Mouse (Mus musculus) right cerebral cortex, postnatal 4 days (tissue): ENCODE data around the gene Pga5.
A peak's percentile ranks its signal among the peaks of the same experiment; 100 is the strongest.

Source experiments
- DNase-seq: peaks from one replicate; pipeline ENCODE4 v3.0.0-alpha.2; 2022

Pga5 gene

DNA sequence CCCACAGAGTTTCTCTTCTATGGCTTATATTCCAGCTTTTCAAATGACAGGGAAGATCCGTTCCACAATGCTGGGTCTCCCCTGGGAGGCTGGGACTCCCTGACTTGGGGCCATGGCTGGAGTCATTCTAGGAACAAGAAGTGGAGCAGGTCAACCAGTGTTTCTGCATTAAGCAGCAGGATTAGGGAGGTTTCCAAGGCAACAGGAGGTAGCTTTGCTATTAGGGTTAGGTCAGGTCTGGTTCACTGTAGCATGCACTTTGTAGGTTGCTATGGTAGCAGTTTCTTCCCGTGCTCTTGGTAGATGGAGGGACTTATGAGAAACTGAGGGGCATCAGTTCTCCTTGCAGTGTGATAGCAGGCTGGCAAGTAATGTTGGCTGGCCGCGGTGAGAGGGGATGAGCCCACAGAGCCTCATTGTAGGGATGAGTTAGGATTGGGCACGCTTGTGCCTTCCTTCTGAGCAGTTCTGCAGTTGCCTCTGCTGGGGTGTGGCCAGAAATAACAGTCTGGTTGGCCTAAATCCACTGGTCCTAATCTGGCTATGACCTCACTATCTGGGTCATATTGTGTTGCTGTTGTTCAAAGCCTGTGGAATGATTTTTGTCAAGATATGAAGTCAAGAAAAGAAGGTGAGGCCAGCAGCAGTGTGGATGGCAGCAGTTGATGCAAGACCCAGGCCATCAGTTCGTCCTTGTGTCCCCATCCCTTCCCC, 23.3 kb upstream of the Pga5 start:
- no peak for DNase-seq

DNA sequence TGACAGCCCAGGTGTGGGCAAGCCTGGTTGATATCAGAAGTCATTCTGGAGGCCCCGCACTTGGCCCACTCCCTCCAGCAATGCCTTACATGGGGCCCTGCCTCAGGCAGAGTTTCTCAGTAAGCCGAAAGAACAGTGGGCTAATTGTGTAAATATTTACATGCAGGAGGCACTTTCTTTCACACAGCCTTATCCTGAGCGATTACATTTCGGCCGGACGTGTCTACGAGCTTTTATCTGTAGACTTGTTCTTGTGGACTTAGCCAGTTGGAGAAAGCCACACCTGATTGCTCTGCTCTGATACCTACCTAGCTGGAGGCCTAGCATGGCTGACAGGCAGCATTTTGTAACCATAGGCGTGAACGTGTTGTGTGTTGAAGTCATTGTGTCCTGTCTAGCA, 22.0 kb upstream of the Pga5 start:
- no peak for DNase-seq

DNA sequence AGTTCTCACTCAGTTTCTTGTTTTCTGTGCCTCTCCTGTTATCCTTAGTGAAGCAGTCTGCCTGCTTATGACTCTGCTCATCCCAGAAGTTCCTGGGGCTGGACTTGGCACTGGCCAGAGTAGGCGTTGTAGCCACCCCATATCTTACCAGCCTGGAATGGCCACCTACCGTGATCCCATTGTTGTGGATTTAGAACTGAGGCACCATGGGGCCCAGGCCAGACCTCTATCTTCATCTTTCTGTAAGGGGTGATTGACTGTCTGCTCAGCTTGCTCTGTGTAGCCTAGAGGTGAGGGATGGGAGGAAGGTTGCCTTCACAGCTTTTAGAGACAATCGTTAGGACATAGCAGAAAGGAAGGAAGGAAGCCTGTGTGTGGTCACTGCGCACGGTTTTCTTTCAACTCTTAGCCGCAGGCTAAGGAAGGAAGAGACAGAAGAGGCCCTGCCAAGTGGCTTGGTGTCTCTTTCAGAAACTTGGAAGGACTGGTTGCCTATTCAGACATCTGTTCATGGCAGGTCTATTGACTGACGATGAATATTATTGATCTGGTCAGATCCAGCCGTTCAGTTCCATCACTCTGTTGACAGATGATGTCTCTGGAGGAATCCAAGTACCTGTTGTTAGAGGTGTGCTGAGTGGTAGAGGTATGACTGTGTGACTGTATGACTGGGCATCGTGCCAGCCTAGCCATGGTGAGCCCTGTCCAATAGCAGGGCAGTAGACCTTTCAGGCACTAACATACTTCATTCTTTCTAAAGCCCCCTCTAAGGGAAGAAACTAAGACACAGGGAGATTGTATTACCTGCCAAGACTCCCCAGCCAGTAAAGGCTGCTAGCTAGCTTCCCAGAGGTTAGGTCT, 20.5 kb upstream of the Pga5 start:
- DNase-seq: no peak

DNA sequence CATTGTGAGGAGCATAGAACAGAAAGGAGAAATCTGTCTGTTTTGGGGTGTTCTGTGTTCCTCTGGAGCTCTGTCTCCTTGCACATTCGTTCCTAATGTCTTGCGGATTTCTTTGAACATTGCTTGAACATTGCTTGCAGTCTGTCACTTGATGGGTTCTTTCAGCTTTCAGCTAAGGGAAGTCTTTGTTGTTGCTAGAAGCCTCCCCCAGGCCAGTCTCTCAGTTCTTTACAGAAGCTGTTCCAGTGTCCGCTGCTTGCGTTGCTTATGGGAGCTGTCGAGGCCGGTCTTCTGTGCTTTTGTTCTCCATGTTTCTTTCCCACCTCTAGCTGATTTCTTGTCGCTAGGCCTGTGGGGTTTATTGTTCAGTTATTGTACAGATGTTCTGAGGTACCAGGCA, 17.9 kb upstream of the Pga5 start:
- no peak for DNase-seq

DNA sequence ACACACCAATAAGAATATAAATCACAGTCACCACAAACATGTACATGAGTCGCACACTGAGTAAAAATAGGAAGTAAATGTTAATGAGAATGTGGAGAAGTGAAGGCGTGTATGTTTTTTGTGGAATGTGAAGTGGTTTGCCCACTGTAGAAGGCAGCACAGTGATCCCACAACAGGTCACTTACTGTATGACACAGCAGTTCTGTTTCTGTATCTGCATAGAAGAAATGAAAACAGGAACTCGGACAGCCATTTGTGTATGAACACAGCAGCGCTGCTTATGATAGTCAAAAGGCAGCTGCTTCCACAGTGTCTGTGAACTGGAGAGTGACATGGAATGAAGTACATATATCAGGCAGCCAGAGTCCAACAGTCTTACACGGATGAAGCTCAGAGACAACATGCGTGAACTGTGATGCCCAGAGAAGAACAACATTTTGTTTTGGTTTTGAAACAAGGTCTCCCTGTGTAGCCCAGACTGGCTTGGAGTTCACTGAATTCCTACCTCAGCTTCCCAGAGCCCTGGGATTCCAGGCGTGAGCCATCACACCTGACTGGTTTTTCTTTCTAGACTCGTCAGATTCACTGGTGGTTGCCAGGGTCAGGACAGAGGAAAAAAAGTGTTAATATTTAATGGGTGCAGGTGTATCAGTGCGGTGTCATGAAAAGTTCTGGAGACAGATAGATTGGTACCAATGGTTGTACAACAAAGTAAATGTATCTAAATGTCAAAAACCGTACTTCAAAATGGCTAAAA, 16.2 kb upstream of the Pga5 start:
- DNase-seq: no peak

DNA sequence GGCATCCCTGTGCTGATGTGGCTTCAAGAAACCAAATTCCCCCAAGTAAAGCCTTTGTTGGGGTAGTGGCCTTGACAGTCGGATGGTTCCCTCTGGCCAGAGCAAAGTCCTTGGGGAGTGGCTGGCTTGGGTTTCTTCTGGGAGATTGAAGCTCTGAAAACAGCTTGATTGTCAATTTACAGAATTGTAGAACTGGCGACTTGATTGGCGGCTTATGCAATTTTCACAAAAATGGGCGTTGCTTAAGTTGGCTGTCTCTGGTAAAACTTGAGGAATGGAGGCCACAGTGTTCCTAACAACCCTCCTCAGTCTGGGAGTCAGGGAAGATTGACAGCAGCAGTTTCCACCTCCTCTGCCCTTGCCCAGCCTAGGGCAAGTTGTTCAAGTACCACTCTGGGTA, 14.5 kb upstream of the Pga5 start:
- no peak for DNase-seq

DNA sequence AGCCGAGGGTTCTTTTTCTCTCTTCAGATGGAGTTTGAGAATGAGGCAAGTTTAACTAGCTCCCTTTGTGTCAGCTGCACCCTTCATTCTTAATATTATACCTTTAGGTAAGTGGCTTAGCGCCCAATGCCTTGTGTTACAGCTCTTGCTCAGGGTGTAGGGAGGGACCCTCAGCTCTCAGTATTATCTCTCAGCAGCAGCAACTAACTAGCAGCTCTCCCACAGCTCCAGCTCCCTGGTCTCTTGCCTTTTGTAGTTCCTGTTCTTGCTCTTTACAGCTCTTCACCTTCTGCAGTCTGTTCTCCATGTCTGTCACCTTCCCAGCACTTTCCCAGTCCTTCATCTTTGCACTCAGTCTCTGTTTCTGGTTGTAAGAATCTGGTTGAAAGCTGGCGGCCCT, 13.8 kb upstream of the Pga5 start:
- no peak for DNase-seq

DNA sequence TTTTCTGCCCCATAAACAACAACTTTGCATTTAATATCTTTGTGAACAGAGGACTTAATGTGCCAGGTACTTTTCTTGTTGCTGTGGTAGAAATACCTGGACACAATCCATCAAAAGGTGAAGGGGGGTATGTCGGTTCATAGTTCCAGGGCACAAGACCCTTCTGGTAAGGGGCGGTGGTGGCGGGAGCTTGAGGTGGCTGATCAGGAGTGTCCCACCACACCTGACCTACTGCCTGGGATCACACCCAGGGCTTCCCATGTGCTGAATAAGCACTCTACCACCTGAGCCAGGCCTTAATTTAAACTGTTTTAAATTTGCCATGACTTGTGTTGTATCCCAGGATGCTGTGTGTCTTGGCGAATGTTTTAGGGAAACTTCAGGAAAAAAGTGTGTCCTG, 13.2 kb upstream of the Pga5 start:
- no peak for DNase-seq

DNA sequence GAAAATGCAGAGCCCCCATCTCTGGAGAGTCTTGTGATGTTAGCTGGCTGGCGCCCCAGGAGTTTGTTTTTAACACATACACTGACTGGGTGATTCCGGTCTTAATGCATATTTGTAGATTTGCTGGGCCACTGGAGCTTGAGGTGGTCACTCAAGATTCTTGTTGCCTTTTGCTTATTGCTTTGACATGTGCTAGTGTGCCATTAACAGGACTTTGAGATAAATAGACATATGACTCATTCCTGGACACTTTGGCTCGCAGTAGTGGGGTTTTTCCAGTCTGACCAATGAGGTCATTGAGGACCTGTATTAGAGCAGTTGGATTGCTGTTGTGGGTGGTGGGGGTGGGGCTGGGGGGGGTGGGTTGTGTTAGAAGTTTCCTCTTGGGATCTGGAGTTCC, 12.5 kb upstream of the Pga5 start:
- DNase-seq: no peak

DNA sequence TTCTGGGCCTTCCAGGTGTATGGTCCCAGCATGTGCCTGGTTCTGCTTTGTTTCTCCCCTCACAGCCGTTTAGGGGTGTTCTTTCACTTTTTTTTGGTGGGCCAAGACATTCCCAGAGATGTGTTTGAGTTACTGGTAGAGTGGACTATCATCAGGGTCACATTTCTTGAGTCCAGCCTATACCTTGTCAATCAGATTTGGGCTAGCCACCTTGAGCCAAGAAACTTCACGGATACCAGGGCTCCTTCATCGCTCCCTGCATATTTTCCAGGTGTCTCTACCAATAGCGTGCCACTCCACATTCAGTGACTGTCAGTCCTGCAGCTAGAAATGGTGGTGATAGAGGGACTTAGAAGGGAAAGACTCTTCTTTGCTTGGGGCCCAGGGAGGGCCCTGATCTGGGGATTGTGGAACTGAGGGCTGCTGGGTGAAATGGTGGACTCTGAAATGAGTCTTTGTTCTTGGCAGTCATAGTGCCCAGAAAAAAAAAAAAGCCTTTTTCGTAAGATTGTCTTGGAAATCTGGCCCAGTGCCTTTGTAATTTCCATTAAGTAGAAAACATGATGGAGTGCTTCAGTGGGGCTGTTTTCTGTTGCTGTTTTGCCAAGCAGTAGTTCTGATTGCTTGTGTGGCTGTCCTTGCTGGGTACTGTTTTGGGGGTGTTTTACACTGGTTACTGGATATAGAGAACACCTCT, 11.7 kb upstream of the Pga5 start:
- DNase-seq: no peak

DNA sequence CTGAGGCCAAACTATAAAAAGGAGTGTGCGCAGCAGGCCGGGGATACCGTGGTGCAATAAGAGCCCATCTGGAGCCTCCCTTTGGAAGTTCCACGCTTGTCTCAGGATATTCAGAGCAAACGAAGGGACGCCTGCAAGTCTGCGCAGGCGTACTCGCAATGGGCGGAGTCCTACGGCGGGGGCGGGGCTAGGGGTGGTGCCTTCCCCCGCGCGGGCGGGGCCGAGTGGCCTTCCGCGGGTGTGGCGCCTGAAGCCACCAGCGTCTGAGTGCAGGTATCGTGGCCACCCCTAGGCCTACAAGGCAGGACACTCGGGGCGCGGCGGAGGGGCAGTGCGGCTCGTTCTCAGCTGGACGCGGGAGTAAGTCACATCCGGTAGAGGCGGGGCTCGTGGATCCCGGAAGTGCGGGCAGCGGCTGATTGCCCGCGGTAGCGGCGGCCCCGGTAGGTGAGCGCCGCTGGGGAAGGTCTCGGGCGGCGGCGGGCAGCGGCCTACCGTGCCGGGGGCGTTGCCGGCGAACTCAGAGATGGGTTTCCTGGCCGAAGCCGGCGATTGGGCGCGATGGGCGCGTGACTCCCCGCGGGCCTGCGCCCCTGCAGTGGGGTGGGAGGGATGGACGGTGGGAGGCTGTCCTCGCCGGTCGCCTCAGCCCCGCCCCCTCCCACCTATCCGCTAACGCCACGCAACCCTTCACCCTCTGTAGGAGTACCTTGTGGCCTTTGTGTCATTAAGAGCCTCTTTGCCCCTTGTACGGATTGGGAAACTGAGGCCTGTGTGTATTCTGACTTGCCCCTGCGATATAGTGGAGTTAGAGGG, 10.9 kb upstream of the Pga5 start, which contains the start of gene Vps37c:
Gene Vps37c (plus strand): TSS at position 199 of the 816 bp plus-strand sequence.
- DNase-seq: peak; percentile 97

DNA sequence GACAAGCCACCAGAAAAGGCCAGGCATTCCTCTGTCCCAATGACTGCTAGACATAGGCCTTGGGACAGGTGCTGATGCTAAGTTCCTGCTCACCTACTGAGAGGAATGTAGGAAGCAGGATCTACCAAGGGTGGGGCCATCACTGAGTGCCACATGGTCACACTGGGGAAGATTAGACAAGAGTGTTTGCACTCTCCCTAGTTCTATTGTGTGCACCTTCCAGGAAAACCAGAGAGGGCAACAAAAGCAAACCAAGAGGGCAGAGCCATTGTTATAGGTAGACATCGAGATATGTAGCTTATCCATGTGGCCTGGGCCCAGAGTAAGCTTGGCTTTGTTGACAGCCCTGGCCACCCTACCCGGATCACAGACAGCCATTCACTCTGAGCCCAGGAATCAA, 7.9 kb upstream of the Pga5 start:
- no peak for DNase-seq

DNA sequence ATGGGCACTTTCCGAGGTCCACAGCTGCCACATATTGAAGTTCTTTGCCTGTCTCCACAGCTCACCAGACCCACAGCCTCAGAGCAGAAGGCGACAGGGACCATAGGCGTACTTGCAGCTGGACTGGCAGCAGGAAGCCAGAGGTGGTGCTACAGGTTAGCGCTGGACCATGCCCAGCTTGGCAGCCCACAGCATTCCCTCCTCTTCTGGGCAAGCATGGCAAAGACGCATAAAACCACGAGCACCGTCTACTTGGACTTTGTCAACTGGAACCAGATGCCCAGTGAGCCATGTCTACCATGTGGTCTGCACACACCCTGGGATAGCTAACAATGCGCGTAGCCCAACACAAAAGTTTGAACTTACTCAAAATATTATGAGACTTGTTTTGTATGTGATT, 7.2 kb upstream of the Pga5 start:
- DNase-seq: no peak

DNA sequence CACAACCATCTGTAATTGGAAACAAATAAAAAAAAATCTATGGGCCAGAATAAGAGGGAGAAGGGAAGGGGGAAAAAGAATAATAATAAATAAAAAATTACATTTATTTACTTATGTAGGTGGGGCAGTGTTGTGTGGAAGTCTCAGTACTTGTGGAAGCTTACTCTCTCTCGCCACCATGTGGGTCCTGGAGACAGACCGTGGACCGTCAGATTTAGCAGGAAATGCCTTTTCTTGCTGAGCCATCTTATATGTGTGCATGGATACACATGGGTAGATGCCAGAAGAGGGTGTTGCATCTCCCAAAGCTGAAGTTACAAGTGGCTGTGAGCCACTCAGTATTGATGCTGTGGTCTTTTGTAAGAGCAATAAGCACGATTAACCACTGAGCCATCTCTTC, 3.7 kb upstream of the Pga5 start:
- DNase-seq: no peak

DNA sequence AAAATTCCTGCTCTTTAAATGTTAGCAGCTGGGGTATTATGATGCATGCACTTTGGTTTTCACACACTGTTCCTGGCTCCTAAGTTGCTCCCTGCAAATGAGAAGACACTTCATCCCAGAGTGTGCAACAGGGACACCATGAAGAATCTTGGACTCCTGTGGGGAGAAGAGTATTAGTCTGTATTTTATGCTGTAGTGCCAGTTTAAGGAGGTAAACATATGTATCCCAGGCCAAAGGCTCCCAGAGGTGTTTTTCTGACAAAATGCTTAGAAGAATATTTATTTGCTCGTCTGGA, 849 bp upstream of the Pga5 start:
- no peak for DNase-seq

DNA sequence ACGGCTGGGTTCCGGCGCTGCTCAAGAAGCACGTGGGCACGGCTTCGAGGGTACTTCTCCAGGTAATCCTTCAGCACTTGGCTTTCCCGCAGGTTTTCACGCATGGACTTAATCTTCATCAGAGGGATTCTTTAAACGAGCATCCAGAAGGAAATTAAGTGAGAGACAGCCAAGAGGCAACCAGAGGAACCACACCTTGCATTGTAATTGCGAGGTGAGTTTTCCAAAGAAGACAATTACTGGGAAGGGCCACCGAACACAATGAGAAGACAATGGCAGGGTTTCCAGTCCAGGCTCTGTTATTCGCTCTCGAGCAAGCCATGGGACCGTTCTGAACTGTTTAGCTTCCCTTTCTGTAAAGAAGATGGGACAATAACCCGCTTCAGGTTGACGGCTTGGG, 1.2 kb downstream of the Pga5 start:
- no peak for DNase-seq

DNA sequence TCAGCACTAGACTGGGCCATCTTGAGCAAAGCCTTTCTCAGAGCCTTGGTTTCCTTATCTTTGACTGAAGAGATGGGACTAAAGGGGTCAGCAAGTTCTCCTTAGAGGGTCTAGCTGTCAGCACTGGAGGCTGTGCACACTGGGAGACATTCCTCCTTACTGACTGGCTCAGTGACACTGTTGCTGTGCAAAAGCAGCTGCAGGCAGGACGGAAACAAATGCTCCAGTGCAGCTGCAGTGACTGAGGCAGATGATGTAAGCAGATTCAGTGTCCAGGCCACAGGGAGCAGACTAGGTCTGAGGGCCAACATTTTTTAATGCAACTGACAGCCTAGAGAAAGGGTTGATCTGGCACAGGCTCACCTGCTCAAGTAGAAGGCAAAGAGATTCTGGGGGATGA, 4.6 kb downstream of the Pga5 start:
- DNase-seq: no peak

DNA sequence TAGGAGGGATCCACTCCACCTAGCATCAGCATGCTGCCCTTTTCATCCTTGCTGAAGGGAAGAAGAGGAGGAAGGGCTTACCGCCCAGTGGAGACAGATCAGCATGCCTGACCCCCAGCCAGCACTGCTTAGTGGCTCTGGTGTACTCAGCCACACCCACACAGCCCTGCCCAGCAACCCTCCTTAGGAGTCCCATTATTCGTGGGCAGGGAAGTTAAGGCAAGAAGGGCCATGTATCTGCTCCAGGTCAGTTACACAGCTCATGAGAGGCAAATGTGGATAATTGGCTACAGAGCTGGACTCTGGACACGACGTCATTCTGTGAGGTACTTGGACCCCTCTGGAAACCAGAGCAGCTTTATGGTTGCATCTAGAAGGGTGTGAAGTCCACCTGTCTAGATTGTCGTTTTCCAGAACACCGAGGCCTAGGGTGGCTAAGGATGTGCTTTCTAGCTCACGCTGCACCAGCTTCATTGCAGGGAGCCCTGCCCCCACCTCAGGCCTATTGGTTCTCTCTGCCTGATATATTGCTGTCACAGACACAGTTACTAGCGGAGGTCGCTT, 5.9 kb downstream of the Pga5 start:
- DNase-seq: no peak

DNA sequence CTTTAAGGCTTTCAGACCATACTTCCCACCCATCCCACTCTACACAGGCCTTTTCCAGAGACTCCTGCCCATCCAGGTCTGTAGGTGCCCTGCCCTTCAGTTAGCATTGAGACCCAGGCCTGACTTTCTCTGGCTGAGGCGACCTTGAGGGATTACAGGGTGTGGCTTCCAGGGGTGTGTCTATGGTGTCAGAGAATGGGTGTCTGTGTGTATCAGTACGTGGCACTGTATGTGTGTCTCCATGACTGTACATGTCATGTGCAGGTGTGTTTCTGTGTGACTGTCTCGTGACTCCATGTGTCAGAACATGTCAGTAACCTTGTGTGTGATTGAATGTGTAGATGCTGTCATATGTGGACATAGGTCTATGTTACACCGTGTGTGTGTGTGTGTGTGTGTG, 6.6 kb downstream of the Pga5 start:
- no peak for DNase-seq

DNA sequence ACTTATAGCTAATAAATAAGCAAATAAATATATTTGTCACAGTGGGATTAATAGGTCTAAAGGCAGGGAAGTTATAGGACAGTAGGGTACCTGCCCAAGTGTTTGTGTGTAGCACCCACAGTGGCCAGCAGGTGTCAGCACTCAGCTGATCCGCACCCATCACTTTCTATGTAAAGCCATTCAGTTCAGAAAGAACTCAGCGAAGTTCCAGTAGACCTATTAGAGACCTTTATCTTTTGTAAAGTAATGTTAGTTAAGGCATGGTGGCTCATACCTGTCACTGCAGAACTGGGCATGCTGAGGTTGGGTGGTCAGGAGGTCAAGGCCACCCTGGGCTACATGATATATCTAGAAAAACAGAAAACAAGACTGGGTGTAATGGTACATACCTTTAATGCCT, 12.4 kb downstream of the Pga5 start:
- peak; percentile 83 for DNase-seq

DNA sequence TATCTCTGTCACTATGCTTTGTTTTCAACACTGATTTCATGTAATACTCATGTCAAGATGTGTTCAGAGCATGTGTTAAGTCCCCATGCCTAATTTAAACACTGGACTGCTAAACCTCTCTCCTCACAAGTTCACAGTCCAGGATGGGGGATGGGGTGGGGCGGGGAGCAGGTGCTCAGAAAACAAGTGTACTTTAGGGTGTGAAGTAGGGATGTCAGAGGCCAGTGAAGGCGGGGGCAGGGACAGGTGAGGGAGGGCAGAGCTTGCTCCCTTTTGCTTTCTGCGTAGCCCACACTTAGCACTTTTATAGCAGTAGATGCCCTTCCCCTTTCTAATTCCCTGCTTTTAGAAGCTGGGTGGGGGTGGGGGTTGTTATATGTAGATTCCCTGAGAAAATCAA, 12.8 kb downstream of the Pga5 start:
- no peak for DNase-seq

DNA sequence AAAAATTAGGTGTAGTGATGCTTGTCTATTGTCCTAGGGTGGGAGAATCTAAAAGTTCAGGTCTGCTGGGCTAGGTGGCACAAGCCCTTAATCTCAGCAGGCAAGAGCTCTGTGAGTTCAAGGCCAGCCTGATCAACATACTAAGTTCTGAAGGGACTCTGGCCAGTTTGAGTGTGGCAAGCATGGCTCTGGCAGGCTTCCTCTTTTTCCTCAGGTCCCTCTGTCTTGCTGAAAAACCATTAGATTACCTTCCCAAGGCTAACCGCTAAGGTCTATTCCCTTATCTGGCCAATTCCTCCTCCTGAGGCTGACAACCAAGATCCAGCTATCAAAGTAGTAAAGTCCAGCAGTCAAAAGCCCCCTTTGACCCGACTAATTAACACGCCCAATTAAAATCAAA, 15.2 kb downstream of the Pga5 start:
- DNase-seq: no peak
